ENCODE assay signal across 29 mouse cellular contexts in the genomic region with DNA sequence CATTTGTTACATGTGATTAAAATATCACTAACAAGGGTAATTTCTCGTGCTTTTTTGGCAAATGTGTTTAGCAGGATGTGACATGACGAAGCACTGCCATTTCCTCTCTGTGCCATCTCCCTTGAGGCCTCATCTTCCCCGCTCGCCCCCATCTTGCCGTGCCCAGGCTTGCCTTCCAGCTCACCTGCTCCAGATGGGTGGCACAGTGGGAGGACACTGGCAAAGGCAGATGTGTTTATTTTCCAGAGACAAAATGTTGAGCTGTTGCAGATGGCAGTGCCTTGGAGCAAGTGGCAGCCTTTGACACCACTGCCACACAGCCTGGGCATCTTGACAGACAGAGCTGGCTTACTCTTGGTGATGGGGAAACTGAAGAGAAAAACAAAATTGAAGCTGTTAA. TPM values are rescaled to one million over a fixed set of nuclear protein-coding genes. Genes with fewer than 3 reads are reported as not detected.
DNase-seq lines count a peak whose midpoint lies in the region; ATAC-seq lines count a peak whose summit lies in the region.
"Had no signal": no experiment of that assay in that cellular context is flagged by ENCODE, and none has a peak within 500 bp of the region (broad histone marks: within the 10 kb centered on the region; RNA-seq: fewer than 3 reads in every experiment).

No protein-coding gene starts in this region.

- no peaks in the 10 kb centered on the region for H3K9me3 ChIP-seq in midbrain, embryonic 11.5 days (ENCODE audit: control insufficient read depth, low read length)
- H3K9me3 ChIP-seq in midbrain, embryonic 16.5 days (replicated peaks; ENCODE audit: control insufficient read depth, low read length, poor library complexity, severe bottlenecking) = no peaks in the 10 kb centered on the region
- H3K9me3 ChIP-seq: embryonic facial prominence, embryonic 13.5 days; embryonic facial prominence, embryonic 15.5 days; forebrain, embryonic 10.5 days; forebrain, embryonic 12.5 days had no signal

- no peak for ATAC-seq in midbrain, embryonic 11.5 days (ENCODE audit: low FRiP score)
- no peak for ATAC-seq in midbrain, embryonic 16.5 days
- ATAC-seq in erythroblast, adult 5-6 weeks (replicated peaks; ENCODE audit: low FRiP score, poor library complexity, severe bottlenecking) = no peak
- ATAC-seq: CD4-positive, CD25-positive, alpha-beta regulatory T cell, adult 4 months; forebrain, embryonic 14.5 days; forebrain, embryonic 16.5 days had no signal

- H3K9ac ChIP-seq in midbrain, embryonic 11.5 days (ENCODE audit: low read length) = no peak overlapping the region
- H3K9ac ChIP-seq in midbrain, embryonic 16.5 days (ENCODE audit: low read depth, low read length) = no peak overlapping the region
- H3K9ac ChIP-seq: embryonic facial prominence, embryonic 13.5 days; embryonic facial prominence, embryonic 15.5 days; forebrain, embryonic 12.5 days had no signal

- no peaks in the 10 kb centered on the region for H3K27me3 ChIP-seq in midbrain, embryonic 11.5 days (ENCODE audit: control insufficient read depth, insufficient read depth, low read length)
- H3K27me3 ChIP-seq in midbrain, embryonic 16.5 days (ENCODE audit: control insufficient read depth, insufficient read depth, low read depth, low read length) = no peaks in the 10 kb centered on the region
- H3K27me3 ChIP-seq: embryonic facial prominence, embryonic 13.5 days; embryonic facial prominence, embryonic 15.5 days; forebrain, embryonic 12.5 days had no signal

- intact Hi-C loops in heart, postnatal 14 days (cut with DNase I) = no loop called here

- DNase-seq in heart, adult 11 months = peak; percentile 78
- no peak for DNase-seq in heart, postnatal 14 days
- peak; percentile 6 for DNase-seq in midbrain, embryonic 11.5 days (ENCODE audit: low spot score, missing footprints)
- peak; percentile 93 for DNase-seq in fat pad, adult 2 months (ENCODE audit: extremely low read depth, low read depth, low spot score)
- no peak for DNase-seq in adrenal gland, adult 18-20 months (ENCODE audit: low spot score in 2 of 2)
- DNase-seq: adrenal gland, adult 2 months; adrenal gland, postnatal 10 days; adrenal gland, postnatal 25 days; B cell, adult 2 months; cerebellum, adult 11 months; cerebellum, adult 18-20 months; cerebellum, adult 8-10 months; cerebellum, adult 9-11 months; cerebellum, postnatal 14 days; cerebellum, postnatal 36 days; embryo, embryonic 11 days had no signal

- H3K4me3 ChIP-seq in midbrain, embryonic 11.5 days (ENCODE audit: low read depth, low read length) = no peak overlapping the region
- no peak overlapping the region for H3K4me3 ChIP-seq in midbrain, embryonic 16.5 days (ENCODE audit: low read depth, low read length)
- H3K4me3 ChIP-seq: embryonic facial prominence, embryonic 13.5 days; embryonic facial prominence, embryonic 15.5 days; forebrain, embryonic 10.5 days; forebrain, embryonic 12.5 days had no signal

- H3K4me2 ChIP-seq in midbrain, embryonic 11.5 days = no peak overlapping the region
- no peak overlapping the region for H3K4me2 ChIP-seq in midbrain, embryonic 16.5 days (ENCODE audit: low read length)
- H3K4me2 ChIP-seq: embryonic facial prominence, embryonic 13.5 days; embryonic facial prominence, embryonic 15.5 days; forebrain, embryonic 12.5 days had no signal

- no peaks in the 10 kb centered on the region for H3K4me1 ChIP-seq in midbrain, embryonic 11.5 days (ENCODE audit: control insufficient read depth, insufficient read depth, low read length)
- H3K4me1 ChIP-seq in midbrain, embryonic 16.5 days (ENCODE audit: control insufficient read depth, insufficient read depth, low read length) = no peaks in the 10 kb centered on the region
- H3K4me1 ChIP-seq: embryonic facial prominence, embryonic 13.5 days; embryonic facial prominence, embryonic 15.5 days; forebrain, embryonic 10.5 days; forebrain, embryonic 12.5 days had no signal

- no peak overlapping the region for H3K27ac ChIP-seq in midbrain, embryonic 11.5 days (ENCODE audit: low read depth, low read length)
- no peak overlapping the region for H3K27ac ChIP-seq in midbrain, embryonic 16.5 days (ENCODE audit: low read length)
- H3K27ac ChIP-seq: embryonic facial prominence, embryonic 13.5 days; embryonic facial prominence, embryonic 15.5 days; forebrain, embryonic 10.5 days; forebrain, embryonic 12.5 days had no signal

- H3K36me3 ChIP-seq in midbrain, embryonic 11.5 days (ENCODE audit: control insufficient read depth, insufficient read depth, low read length) = 0 out of 2 replicates have a peak, but pooled peaks cover under 1% of the 10 kb centered on the region
- H3K36me3 ChIP-seq in midbrain, embryonic 16.5 days (ENCODE audit: control insufficient read depth, insufficient read depth, low read length) = no peaks in the 10 kb centered on the region

- 90% methylated on average over 5 of the region's 5 CpGs for WGBS in midbrain, embryonic 11.5 days
- 92% methylated on average over 5 of the region's 5 CpGs for WGBS in midbrain, embryonic 16.5 days

RNA-seq across cellular contexts. Expression of a gene that starts 15.6 kb away (rescaled TPM):
- 100 to 1,000 TPM; 121 to 122 TPM for total RNA-seq in heart, postnatal 14 days (2021)
- 523 and 552 TPM in 2 replicates for polyA plus RNA-seq in midbrain, embryonic 11.5 days (2014; fragmentation: Nextera tagmentation; extraction: Ambion mirVana)
- 393 and 408 TPM in 2 replicates for polyA plus RNA-seq in midbrain, embryonic 16.5 days (2015; fragmentation: Nextera tagmentation; extraction: Ambion mirVana)
- 100 to 1,000 TPM; 161 to 163 TPM for total RNA-seq in adrenal gland, adult 18-20 months (2021)
- 54.5 and 89.0 TPM in 2 replicates for total RNA-seq in erythroblast, adult 5-6 weeks (2015; ENCODE audit: low replicate concordance)
- total RNA-seq in erythroblast, adult 5-6 weeks (2017; ENCODE audit: low replicate concordance) = 14.4 and 30.6 TPM in 2 replicates

RNA-seq across cellular contexts. Expression of a gene that starts 43.0 kb away (rescaled TPM):
- total RNA-seq in heart, postnatal 14 days (2021) = not detected
- 1.5 and 1.6 TPM in 2 replicates for polyA plus RNA-seq in midbrain, embryonic 11.5 days (2014; fragmentation: Nextera tagmentation; extraction: Ambion mirVana)
- 0.09 and 0.22 TPM in 2 replicates for polyA plus RNA-seq in midbrain, embryonic 16.5 days (2015; fragmentation: Nextera tagmentation; extraction: Ambion mirVana)
- not detected for total RNA-seq in adrenal gland, adult 18-20 months (2021)
- not detected in 2 replicates for total RNA-seq in erythroblast, adult 5-6 weeks (2015; ENCODE audit: low replicate concordance)
- not detected in 2 replicates for total RNA-seq in erythroblast, adult 5-6 weeks (2017; ENCODE audit: low replicate concordance)
- total RNA-seq: adrenal gland, adult 2 months; adrenal gland, postnatal 10 days; adrenal gland, postnatal 25 days; adrenal gland, postnatal 4 days; common myeloid progenitor, adult 5-6 weeks; MEL had no signal
- polyA plus RNA-seq: adrenal gland, adult 2 months; CD4-positive, CD25-positive, alpha-beta regulatory T cell, adult 4 months; embryonic facial prominence, embryonic 11.5 days; embryonic facial prominence, embryonic 13.5 days had no signal

Comparison
In these comparisons a context has a peak if more than half of its experiments do, and no peak if none do; other contexts are left out.
1. DNase-seq: peak in heart, adult 11 months (single experiment), midbrain, embryonic 11.5 days (single experiment) and fat pad, adult 2 months (single experiment); none in heart, postnatal 14 days (0 of 2) and adrenal gland, adult 18-20 months (0 of 2).